Mouse (Mus musculus): ENCODE data around the gene Ctnnd1.

The Ctnnd1 gene

DNA sequence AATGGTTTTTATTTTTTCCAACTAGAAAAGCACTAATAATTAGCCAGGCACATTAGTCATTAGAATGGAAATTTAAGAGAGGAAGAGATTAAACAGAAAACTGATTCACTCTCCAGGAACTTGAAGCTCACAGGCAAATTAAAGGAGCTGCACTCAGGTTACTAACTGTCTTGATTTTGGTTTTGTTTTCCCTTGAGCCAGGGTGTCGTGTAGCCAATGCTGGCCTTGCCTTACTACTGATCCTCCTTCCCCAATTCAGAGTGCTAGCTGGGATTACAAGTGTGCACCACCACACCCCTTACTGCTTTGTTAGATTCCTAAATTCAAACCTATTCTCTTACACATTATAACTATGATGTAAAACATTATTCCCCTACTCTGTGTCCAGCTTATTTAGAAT lies 42.7 kb downstream of the Ctnnd1 start:
- no peak for DNase-seq (ENCODE audit: low spot score)

DNA sequence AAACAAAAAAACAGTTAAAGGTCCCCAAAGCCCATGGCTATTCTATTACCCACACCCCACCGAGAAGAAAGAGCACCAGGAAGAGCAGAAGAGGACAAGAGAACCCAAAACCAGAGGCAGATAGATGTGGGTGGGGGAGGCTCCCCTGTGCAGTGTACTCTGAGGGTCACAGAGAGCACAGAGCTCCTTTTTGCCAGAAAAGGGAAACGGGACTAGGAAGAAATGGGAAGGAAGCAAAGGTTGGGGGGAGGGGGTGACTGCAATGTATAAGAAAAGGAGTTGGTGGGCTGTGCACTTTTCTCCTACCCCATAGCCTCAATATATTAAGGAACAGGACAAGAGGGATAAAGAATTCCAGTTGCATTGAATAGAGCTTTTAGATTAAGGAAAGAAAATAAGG lies 49.6 kb downstream of the Ctnnd1 start:
- DNase-seq (ENCODE audit: low spot score) = no peak

DNA sequence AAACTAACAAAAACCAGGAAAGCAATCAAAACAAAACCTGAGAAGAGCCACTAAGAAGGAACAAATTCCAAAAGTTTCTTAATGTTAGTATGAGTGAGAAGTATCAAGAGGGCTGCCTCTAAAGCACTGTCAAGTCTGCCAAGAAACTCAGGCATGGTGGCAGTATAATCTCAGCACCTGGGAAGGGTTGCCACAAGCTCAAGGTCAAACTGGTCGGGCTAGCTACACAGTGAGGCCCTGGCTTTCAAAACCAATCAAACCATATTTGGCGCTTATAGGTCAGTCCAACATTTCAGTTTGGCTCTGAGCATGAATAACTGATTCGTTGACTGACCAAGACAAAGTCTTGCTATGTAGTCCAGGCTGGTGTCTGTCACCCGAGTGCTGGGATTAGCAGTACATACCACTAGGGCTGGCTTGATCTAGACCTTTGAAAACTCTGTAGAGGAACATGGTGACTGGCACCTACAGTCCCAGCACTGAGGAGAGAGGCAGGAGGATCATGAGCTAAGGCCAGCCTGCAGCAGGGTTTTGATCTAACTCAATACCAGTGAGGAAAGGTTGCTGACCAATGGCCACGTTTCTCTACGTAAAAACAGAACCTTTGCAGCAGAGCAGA lies 51.2 kb downstream of the Ctnnd1 start:
- DNase-seq (ENCODE audit: low spot score) = no peak

DNA sequence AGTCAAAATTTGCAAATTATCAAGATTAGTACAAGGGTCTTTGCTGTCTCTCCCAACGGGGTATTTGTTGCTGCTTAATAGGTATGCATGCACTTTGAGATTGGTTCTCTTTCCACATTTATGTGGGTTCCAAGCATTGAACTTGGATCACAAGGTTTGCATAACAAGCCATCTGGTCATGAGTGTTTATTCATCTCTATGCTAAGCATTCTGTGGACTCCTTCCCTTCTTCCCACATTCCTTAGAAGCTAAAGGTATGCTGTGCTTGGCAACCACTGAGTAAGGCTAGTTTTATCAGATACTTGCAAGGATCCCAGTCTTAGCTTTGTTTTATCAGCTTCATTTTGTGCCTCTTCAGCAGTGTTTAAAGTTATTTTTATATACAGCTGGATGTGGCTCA lies 53.4 kb downstream of the Ctnnd1 start:
- DNase-seq (ENCODE audit: low spot score) = no peak

DNA sequence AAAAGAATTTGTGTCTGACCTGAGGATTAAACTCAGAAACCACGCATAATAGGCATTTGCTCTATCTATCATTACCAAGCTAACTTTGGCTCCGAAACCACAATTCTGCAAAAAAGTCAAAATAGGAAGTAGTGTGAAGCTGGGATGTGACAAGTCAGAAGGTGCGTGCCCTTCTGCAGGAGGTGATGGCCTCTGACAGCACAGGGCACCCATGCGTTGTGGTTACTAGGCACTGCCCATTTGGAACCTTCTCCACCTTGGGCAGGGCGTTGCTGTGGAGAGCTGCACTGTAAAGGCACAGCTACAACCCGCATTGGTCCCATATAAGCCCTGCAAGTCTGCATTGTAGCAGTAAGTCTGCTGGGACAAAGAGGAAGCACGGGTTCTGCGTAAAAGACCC lies 57.8 kb downstream of the Ctnnd1 start:
- DNase-seq (ENCODE audit: low spot score) = no peak

DNA sequence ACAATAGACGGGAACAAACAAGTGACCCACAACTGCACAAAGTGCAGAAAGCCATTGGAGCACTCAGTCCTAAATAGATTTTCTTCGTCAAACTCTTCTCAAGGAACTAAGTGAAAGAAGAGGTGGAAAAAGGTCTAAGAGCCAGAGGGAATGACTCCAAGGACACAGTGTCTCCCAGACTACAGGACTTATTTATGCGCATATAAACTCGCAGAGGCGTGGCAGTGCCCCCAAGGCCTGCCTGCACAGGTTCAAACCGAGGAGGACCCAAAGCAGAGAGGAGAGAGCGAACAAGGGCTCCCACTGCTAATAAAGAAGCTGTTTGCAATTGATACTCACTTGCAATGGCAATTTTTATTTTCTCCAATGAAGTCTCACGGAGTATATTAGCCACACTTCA lies 64.9 kb downstream of the Ctnnd1 start:
- DNase-seq (ENCODE audit: low spot score) = no peak

DNA sequence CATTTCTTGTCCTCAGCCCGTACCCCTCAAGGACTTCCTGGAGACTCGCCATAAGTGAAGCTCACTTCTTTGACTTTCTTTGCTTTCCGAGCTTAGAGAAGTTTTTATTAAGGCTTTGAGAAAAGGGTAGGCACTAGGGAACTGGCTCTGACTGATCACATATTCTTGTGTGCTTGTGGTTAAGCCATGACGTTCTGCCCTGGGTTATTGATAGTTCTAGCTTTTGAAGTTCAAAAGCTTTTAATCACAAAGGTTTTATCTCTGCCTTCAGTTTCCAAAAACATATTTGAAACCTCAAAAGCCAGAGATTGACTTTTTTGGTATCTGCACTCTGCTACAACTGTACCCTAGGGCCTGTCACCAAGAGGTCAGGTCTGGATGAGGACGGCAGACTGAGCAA lies 68.3 kb downstream of the Ctnnd1 start:
- no peak for DNase-seq (ENCODE audit: low spot score)

DNA sequence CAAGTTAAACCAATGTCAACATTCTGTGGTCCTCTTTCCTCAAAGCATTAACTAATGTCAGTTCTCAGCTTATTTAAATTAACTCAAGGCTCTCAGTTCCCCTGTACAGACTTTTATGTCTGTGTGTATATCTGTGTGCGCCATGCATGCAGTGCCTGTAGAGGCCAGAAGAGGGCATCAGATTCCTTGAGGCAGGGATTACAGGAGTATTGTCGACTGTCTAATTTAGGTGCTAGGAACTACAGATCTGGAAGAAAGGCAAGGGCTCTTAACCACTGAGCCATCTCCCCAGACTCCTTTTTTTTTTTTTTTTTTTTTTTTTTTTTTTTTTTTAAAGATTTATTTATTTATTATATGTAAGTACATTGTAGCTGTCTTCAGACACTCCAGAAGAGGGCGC lies 69.4 kb downstream of the Ctnnd1 start:
- peak; percentile 51 for DNase-seq (ENCODE audit: low spot score)

DNA sequence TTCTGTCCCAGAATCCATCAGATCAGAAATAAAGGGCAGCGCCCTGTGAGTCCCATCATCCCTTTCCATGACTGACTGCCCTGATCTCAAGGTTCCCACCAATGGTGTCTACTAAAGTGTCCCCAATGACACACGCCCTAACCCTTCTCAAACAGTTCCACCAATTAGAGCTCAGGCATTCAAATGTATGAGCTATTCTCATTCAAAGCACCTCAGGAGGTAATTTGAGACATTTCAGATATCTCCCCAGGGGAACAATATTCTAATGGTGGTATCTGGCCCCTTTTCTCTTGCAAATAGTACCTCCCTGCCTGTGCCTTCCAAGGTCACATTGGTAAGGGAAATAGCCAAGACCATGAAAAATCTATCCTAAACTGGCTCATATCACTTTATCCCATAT lies 71.3 kb downstream of the Ctnnd1 start:
- no peak for DNase-seq (ENCODE audit: low spot score)

DNA sequence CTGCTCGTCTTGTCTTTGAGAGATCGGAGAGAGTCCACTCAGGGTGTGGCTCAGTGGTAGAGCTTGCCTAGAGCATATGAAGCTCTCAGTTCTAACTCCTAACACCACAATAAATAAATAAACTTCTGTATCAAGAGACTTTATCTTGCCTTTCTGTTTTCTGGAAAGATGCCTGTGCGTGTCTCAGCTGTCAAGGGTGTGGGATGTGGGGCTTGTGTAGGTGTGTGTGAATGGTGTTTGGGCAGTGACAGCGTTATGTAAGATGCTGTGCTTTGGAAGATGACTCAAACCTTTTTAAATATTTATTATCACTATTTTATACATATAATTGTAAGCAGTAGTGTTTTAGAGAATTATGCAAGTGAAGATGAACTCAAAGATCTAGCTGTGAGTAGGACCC lies 76.4 kb downstream of the Ctnnd1 start:
- no peak for DNase-seq (ENCODE audit: low spot score)

DNA sequence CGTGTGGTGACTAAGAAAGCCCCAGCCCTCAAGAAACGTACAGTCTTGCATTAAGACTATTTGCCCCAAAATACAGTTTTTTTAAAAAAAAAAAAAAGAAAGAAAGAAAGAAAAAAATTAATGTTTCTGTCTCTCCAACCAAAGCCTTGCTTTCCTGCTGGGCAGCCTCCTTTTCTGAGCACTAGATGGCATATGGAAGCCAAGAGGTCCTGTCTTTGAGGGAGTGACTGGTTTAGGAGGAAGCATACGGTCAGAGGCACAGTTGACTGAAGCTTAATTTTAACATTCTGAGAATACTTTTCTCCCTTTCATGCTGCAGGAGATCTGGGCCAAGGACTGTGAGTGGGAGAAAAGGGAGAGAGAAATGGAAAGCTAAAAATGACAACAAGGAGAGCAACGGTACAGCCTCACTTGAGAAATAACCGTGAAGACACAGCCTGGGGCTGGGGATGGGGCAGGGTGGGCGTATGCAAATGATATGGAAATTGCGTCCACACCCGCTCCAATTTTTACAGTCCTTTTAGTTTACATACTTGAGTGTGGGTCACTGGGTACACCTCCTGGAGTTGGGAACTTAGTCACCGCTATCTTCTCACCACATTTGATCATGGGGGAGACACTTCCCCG lies 93.6 kb downstream of the Ctnnd1 start:
- no peak for DNase-seq (ENCODE audit: low spot score)

DNA sequence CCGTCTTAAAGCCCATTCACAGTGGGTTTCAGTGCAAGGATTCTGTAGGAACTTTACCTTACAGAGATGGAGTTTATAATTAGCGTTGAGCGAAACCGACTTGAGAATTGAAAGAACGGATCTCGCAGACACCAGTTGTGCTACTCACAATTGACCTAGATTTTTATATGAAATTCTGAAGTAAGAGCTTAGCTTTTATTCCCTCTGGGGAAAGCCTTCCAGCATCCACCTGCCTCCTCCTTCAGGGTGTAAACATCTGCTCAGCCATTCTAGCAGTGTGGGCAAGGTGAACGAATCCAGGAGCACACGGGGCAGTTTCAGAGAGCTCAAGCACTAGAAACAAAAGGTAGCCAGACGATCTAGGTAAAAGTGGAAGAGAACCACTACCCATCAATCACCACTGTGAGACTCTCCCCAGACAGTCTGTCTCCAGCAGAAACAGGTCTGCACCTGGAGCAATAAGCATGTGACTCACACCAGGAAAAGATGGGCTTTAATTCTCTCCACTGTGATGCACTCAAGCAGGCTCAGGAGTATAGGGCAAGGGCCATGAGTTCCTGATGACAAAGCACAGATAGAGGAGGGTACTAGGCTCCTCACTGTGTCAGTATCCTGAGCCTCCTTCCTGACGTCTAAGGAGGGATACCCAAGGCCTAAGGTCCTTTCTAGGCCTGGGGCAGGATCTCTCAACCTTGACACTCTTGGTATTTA lies 99.0 kb downstream of the Ctnnd1 start:
- no peak for DNase-seq (ENCODE audit: low spot score)
